Mouse (Mus musculus): ENCODE data around the gene Nek6.
A peak's percentile ranks its signal among the peaks of the same experiment; 100 is the strongest.

The Nek6 gene

DNA sequence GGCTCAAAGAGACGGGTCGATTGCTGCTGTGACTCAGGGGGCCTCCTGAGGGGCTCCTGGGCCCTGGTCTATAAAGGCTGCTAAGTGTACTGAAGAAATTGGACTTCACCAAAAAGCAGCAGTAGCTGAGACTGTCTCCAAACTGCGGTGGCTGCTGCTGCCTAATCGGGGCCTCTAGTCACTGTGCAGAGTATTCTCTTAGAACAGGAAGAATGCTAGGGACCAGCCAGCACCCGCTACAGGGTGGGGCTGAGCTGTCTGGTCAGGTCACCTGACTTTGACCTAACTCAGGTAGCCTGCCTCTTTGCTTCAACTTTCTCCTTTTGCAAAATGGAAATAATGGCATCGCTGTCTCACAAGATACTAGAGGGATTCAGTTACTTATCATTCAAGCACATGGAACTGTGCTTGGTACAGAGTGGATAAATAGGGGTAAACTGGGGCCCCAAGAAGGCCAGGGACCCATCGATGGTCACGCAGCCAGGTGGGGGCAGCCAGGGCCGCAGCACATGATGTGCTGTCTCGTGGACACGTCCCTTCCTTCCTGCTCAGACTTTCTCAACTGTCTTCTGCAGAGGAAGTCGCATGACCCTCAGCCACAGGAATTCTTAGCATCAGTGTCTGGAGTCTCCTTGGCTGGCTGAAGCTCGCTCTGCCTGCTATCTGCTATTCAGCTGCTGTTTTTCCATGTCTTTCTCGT lies 24.2 kb downstream of the Nek6 start:
- peak; percentile 47 for DNase-seq (ENCODE audit: extremely low read depth, insufficient read length, low spot score)

- DNase-seq (ENCODE audit: extremely low read depth, insufficient read length, low spot score) = peak; percentile 68
These were observed 24.9 kb downstream of the Nek6 start for GRCm38 (mm10) chr2:38536331-38536731.

DNA sequence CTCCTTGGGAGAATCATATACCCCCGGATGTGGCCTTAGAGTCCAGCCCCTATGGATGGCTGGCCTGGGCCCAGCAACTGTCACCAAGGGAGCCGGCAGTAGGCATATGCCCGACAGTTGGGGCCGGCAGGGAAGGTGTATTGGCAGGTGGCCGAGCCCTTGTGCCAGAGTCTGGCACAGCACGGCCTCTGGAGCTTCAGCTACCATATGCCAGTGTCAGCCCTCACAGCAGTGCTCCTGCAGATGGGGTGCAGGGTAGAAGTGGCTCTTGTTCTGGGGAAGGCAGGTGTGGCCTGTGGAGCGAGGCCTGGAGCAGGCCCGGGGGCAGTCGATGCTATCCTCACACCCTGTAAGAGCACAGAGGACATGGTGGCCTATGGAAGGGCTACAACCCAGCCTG lies 28.2 kb downstream of the Nek6 start:
- DNase-seq (ENCODE audit: extremely low read depth, insufficient read length, low spot score) = peak; percentile 40

- no peak for DNase-seq (ENCODE audit: extremely low read depth, insufficient read length, low spot score)
These were observed 29.2 kb downstream of the Nek6 start for GRCm38 (mm10) chr2:38540666-38541065.

- DNase-seq (ENCODE audit: extremely low read depth, insufficient read length, low spot score) = no peak
These were observed 29.7 kb downstream of the Nek6 start for GRCm38 (mm10) chr2:38541101-38541500.

DNA sequence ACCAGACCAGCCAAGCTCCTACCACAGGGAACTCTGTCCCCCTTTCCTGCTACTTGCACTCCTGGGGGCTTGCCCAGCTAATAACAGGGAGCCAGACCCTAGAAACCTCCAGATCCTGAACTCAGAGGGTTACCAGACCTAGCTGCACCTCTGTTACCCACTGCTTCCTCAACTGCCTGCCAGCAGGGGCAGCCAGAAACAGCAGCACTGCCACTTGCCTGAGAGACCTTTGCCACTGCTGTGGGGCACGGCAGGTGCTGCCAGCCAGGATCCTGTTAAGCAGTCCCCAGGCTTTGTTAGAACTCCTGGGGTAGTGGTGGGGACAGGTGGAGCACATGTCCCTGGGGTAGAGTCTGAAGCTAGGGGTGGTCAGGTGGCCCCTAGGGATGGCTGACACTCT lies 30.1 kb downstream of the Nek6 start:
- DNase-seq (ENCODE audit: extremely low read depth, insufficient read length, low spot score) = no peak

- DNase-seq (ENCODE audit: extremely low read depth, insufficient read length, low spot score) = no peak
These were observed 30.9 kb downstream of the Nek6 start for GRCm38 (mm10) chr2:38542366-38542765.

- no peak for DNase-seq (ENCODE audit: extremely low read depth, insufficient read length, low spot score)
These were observed 31.7 kb downstream of the Nek6 start for GRCm38 (mm10) chr2:38543158-38543557.

DNA sequence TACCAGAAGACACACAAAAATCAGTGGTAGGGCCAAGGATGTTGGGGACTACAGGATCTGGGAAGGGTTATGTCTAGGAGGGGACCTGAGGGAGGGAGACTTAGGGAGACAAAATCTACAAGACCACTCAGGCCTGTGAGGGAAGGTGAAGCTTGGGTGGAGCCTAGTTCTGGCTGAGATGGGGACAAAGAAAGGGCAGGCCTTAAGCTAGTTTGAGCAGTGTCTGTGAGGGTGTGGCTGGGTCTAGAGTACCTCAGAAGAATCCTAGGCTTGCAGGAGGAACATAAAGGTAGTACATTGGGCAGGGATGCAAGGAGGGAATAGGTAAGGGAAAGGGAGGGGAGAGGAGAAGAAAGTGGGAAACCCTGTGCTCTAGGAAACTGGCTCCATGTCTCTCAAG lies 32.9 kb downstream of the Nek6 start:
- DNase-seq (ENCODE audit: extremely low read depth, insufficient read length, low spot score) = no peak

DNA sequence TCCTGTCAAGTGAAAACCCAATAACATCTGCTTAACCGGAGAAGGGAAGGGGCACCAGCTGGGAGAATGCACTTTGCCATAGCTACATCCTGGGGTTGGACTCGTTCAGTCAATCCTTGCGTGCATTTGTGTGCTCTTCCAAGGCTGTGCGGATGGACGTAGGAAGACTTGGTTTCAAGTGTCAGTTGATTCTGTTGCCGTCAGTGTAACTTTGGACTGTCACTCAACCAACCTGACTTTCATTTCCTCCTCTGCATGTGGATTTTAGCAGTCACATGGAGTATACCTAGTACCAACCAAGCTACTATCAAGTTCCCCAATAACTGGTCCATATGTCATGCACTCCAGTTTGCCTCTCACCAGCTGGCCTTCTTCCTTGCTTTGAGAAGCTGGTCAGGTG lies 33.5 kb downstream of the Nek6 start:
- DNase-seq (ENCODE audit: extremely low read depth, insufficient read length, low spot score) = no peak

DNA sequence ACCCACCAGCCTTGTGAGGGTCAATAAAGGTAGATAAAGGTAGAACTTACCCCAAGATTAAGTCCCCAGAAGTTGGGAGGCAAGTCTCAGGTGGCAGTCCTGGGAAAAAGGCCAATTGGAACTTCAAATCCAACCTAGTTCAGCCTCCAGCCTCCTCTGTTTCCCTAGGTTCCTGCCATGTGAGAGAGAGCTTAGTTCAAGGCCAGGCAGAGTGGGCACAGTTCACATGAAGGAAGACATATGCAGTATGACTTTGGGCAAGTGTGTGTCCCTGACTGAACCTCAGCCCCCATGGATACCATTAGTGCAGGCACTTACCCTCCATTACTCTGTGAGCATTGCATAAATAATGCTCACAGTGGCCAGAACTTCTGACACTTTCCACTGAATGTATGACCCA lies 34.3 kb downstream of the Nek6 start:
- no peak for DNase-seq (ENCODE audit: extremely low read depth, insufficient read length, low spot score)

- DNase-seq (ENCODE audit: extremely low read depth, insufficient read length, low spot score) = peak; percentile 82
These were observed 34.8 kb downstream of the Nek6 start for GRCm38 (mm10) chr2:38546222-38546621.

DNA sequence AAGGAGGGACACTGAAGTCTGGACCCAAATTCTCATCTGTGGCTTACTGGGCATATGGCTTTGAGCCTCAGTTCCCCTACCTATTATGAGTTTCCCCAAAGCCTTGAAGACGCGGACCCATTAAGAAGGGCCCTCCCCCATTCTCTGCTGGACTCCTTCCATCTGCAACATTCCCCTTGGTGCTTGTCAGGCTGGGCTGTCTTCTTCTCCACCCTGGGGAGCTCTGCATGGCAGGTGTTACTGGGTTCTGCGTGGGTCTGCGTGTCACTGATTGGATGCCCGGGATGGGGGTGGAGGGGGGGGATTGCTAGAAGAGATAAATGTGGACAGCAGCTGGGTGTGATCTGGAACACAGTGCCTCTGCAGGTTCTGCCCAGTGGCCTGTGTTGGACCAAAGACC lies 35.3 kb downstream of the Nek6 start:
- no peak for DNase-seq (ENCODE audit: extremely low read depth, insufficient read length, low spot score)

DNA sequence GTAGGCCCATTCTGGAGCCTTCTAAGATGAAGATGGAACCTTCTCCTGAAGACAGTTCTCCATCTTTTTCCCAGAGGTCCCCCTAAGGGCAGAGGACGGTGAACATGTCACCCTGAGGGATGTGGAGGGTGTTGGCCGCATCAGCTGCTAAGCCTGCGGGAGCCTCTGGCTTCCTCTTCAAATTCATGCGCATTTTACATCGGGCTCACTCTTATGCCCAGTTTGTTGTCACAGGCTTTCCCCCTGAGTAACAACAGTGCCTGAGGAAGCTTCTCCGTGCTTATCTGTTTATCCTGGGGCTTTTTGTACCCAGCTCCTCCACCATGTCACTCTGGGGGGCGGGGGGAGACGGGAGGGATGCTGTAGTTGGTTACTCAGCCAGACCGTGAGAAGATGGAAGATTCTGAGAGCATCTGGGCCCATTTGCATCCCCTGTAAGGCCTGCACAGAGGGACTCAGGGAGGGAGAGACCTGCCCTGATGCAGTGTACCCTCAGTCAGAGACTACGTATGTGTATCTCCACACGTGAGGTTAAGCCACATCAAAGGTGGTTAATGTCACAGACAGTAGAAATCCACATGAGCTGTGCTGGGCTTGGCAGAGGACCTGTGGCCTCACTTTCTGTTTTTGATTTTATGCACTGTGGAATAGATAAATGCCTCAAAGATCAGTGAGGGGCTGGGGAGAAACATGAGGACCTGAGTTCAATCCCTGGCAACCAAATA lies 36.5 kb downstream of the Nek6 start:
- no peak for DNase-seq (ENCODE audit: extremely low read depth, insufficient read length, low spot score)

DNA sequence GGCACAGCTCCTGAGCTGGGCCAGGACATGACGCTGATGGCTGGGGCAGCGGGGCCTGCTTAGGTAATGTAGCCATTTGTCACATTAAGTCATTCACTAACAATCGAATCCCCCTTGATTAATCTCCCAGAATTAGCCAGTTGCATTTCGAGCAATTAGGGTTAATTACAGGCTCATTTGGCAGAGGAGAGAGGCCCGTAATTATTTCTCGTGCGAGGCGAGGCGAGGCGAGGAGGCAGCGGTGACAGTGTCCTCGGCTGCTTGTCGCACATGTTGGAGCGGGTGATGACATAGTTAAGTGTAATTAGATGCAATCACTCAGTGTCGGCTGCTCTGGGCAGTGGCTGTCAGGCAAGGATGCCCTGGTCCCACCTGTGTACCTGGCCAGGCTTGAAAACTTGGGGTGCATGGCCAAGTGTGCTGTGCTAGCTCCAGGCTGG lies 40.6 kb downstream of the Nek6 start:
- no peak for DNase-seq (ENCODE audit: extremely low read depth, insufficient read length, low spot score)

DNA sequence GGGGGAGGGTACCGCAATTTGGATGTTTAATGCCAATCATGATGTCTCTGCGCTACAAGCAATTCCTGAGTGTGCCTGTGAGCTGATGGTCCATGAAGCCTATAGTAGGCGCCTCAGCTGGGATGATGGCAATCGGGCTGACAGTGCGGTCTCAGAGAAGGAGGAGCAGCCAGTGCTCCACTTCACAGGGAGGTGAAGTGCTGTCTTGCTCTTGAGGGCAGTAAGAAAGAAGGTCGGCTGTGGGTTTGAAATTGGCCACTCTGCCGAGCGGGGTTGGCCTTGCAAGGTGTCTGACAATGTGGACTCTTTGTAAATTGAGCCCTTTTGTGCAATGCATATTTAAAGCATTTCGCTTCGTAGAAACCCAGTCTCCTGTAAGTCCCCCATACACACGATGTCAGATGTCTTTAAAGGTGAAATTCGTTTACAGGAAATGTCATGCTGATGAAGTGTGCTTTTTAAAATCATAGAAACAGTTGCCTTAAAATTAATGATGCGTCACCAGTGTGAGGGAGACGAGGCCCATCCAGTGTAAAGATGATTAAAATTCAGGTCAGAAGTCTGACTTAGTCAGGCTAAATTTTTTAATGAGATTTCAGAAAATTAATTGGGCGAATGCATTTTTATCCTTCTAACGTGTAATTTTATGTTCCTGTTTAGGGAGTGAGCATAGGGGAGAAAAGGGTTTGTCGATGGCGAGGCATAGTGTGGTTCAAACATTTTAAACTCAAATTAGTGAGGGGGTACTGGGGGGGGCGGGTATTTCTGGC lies 43.0 kb downstream of the Nek6 start:
- DNase-seq (ENCODE audit: extremely low read depth, insufficient read length, low spot score) = no peak

- no peak for DNase-seq (ENCODE audit: extremely low read depth, insufficient read length, low spot score)
These were observed 44.2 kb downstream of the Nek6 start for GRCm38 (mm10) chr2:38555659-38556058.

GRCm38 (mm10) chr2:38556721-38557120 lies 45.3 kb downstream of the Nek6 start:
- DNase-seq (ENCODE audit: extremely low read depth, insufficient read length, low spot score) = no peak

- no peak for DNase-seq (ENCODE audit: extremely low read depth, insufficient read length, low spot score)
These were observed 49.1 kb downstream of the Nek6 start for GRCm38 (mm10) chr2:38560296-38561227.

GRCm38 (mm10) chr2:38562596-38562995 lies 51.2 kb downstream of the Nek6 start:
- DNase-seq (ENCODE audit: extremely low read depth, insufficient read length, low spot score) = no peak

Data from 3134 (cell line).